16 mouse cellular contexts compared by ENCODE assay signal in genomic region chr9:61170921-61171320, GRCm38 (mm10).
"Had no signal": no experiment of that assay in that cellular context is flagged by ENCODE, and none has a peak within 500 bp of the region (broad histone marks: within the 10 kb centered on the region; RNA-seq: fewer than 3 reads in every experiment).

No protein-coding gene starts in this region.

- DNase-seq: retina, postnatal 1 day; right cerebral cortex, adult 18-20 months; right cerebral cortex, postnatal 14 days; right cerebral cortex, postnatal 25 days; right cerebral cortex, postnatal 4 days; spleen, adult 18-20 months; thymus, adult 18-20 months; thymus, adult 2 months; thymus, postnatal 14 days; thymus, postnatal 25 days; thymus, postnatal 36 days; thymus, postnatal 4 days had no signal

- H3K4me3 ChIP-seq: neural tube, embryonic 13.5 days; neural tube, embryonic 15.5 days; stomach, embryonic 15.5 days had no signal

- H3K9me3 ChIP-seq: neural tube, embryonic 13.5 days; neural tube, embryonic 15.5 days; stomach, embryonic 15.5 days had no signal

- H3K27ac ChIP-seq: neural tube, embryonic 13.5 days; neural tube, embryonic 15.5 days; stomach, embryonic 15.5 days; stomach, postnatal 0 days had no signal

- H3K27me3 ChIP-seq: neural tube, embryonic 13.5 days; stomach, embryonic 15.5 days had no signal

- H3K4me2 ChIP-seq: neural tube, embryonic 13.5 days; neural tube, embryonic 15.5 days; stomach, embryonic 15.5 days had no signal

- H3K9ac ChIP-seq: neural tube, embryonic 13.5 days; neural tube, embryonic 15.5 days; stomach, embryonic 15.5 days had no signal

- H3K36me3 ChIP-seq: neural tube, embryonic 13.5 days; neural tube, embryonic 15.5 days; stomach, embryonic 15.5 days had no signal
